Mouse (Mus musculus) hindbrain, embryonic 15.5 days (tissue): ENCODE data around the gene Pramef25. TPM values are rescaled to one million over a fixed set of nuclear protein-coding genes. Genes with fewer than 3 reads are reported as not detected.
"Not testable (repeated sequence)": the region's sequence is repeated elsewhere in the genome, so short reads cannot be mapped to it uniquely, and the experiment has no call there.

Experiments used
- ATAC-seq: fragments of 200-750 bp; cut with Nextera tagmentation; 2 replicates; pipeline ENCODE4 v1.8.0; 2017; ENCODE audit warnings: low read depth, moderate number of reproducible peaks, moderate TSS enrichment; ENCODE audit not compliant: low FRiP score
- H3K27ac ChIP-seq: fragments of 300-500 bp; sonication (generic); replicated peaks from 2 replicates; pipeline ENCODE4 v1.5.1; 2015; ENCODE audit warnings: mild to moderate bottlenecking, inconsistent platforms
- H3K27me3 ChIP-seq: fragments of 300-500 bp; sonication (generic); 2 replicates; pipeline ENCODE4 v1.6.1; 2015; ENCODE audit warnings: control low read depth, inconsistent platforms
- H3K36me3 ChIP-seq: fragments of 300-500 bp; sonication (generic); 2 replicates; pipeline ENCODE4 v1.6.1; 2015; ENCODE audit warnings: control low read depth, inconsistent platforms
- H3K4me1 ChIP-seq: fragments of 300-500 bp; sonication (generic); replicated peaks from 2 replicates; pipeline ENCODE4 v1.6.1; 2015; ENCODE audit warnings: control low read depth, inconsistent platforms
- H3K4me2 ChIP-seq: fragments of 300-500 bp; sonication (generic); 2 replicates; pipeline ENCODE4 v1.6.1; 2015; ENCODE audit warnings: moderate library complexity, mild to moderate bottlenecking, inconsistent platforms
- H3K4me3 ChIP-seq: fragments of 300-500 bp; sonication (generic); 2 replicates; pipeline ENCODE4 v1.5.1; 2015; ENCODE audit warnings: mild to moderate bottlenecking, inconsistent platforms
- H3K9ac ChIP-seq: fragments of 300-500 bp; sonication (generic); 2 replicates; pipeline ENCODE4 v1.6.1; 2015; ENCODE audit warnings: inconsistent platforms
- H3K9me3 ChIP-seq: fragments of 300-500 bp; sonication (generic); 2 replicates; pipeline ENCODE4 v1.6.1; 2016; ENCODE audit warnings: control low read depth, inconsistent platforms
- WGBS: fragments of 180-500 bp; shearing (Covaris S2); methylation state at CpG from one replicate; pipeline ENCODE4 v1.1.7; 2015; 5-methylcytosine and 5-hydroxymethylcytosine counted together
- polyA plus RNA-seq: library from polyadenylated mRNA; unstranded; fragments of >200 nt; fragmentation: Nextera tagmentation; extraction: Ambion mirVana; gene quantifications from 2 replicates; pipeline ENCODE4 v1.2.1, GENCODE M21; 2015

Pramef25 gene
- polyA plus RNA-seq: not detected in 2 replicates

DNA sequence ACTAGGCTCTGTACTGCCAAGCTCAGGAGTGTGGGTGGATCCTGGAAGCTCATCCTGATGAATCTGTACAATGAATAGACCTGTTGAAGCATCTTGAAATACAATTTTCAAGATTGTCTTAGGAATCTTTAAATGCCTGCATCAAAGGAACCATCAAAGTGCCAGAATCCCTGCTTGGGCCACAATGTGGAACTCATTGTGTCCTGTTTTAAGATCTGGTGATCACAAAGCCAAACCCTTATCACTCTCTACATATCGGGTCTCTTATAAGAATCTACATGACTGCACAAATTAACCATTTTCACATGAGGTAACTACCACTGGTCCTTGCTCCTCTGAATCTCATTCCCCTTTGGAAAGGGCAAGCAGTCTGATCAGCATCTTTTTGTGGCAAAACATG, at the start of gene Pramef25:
Gene Pramef25 (minus strand): TSS at position 101 of the 400 bp plus-strand sequence.
- not testable (repeated sequence) for H3K27ac ChIP-seq, H3K36me3 ChIP-seq, H3K27me3 ChIP-seq, H3K4me1 ChIP-seq, H3K4me2 ChIP-seq, H3K4me3 ChIP-seq, ATAC-seq, H3K9ac ChIP-seq
- peaks cover 14% of the 10 kb centered on the region; the same call in 1 of the 2 replicates for H3K9me3 ChIP-seq
- WGBS: 88% methylated on average over 1 of the region's 1 CpGs

GRCm38 (mm10) chr4:143994269-143994668, 43.5 kb upstream of the Pramef25 start, which contains the start of gene Pramef17:
Pramef17 (minus strand) TSS chr4:143994369.
- not testable (repeated sequence) for H3K27ac ChIP-seq, H3K27me3 ChIP-seq, H3K9me3 ChIP-seq, ATAC-seq, H3K4me3 ChIP-seq, H3K4me2 ChIP-seq, H3K9ac ChIP-seq, H3K4me1 ChIP-seq, H3K36me3 ChIP-seq
- 57% methylated on average over 3 of the region's 3 CpGs for WGBS

GRCm38 (mm10) chr4:143988126-143988525, 37.3 kb upstream of the Pramef25 start:
- ATAC-seq, H3K27ac ChIP-seq, H3K36me3 ChIP-seq, H3K4me1 ChIP-seq, H3K4me3 ChIP-seq, H3K4me2 ChIP-seq, H3K9ac ChIP-seq, H3K9me3 ChIP-seq, H3K27me3 ChIP-seq: not testable (repeated sequence)
- WGBS: 97% methylated on average over 17 of the region's 17 CpGs

GRCm38 (mm10) chr4:143987475-143987941, 36.7 kb upstream of the Pramef25 start:
- not testable (repeated sequence) for H3K9me3 ChIP-seq, H3K4me3 ChIP-seq, H3K27ac ChIP-seq, H3K4me2 ChIP-seq, H3K4me1 ChIP-seq, H3K9ac ChIP-seq, H3K36me3 ChIP-seq, ATAC-seq, H3K27me3 ChIP-seq
- WGBS: 90% methylated on average over 13 of the region's 17 CpGs

DNA sequence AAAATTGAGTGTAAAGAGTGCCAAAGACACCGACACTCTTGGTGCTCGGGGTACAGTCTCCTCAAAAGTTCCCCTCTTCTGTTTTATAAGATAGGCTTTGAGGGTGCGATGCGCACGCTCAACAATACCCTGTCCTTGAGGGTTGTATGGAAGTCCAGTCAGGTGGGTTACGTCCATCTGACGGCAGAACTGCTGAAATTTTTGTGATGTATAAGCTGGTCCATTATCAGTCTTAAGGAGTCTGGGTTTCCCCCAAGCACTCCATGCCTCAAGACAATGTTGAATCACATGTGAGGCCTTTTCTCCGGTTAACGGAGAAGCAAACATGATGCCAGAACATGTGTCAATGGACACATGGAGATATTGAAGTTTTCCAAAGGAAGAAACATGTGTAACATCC, 34.9 kb upstream of the Pramef25 start:
- not testable (repeated sequence) for H3K9ac ChIP-seq, H3K4me2 ChIP-seq, H3K27me3 ChIP-seq, H3K27ac ChIP-seq, H3K9me3 ChIP-seq, H3K4me3 ChIP-seq, H3K36me3 ChIP-seq, ATAC-seq, H3K4me1 ChIP-seq
- WGBS: 97% methylated on average over 4 of the region's 9 CpGs

DNA sequence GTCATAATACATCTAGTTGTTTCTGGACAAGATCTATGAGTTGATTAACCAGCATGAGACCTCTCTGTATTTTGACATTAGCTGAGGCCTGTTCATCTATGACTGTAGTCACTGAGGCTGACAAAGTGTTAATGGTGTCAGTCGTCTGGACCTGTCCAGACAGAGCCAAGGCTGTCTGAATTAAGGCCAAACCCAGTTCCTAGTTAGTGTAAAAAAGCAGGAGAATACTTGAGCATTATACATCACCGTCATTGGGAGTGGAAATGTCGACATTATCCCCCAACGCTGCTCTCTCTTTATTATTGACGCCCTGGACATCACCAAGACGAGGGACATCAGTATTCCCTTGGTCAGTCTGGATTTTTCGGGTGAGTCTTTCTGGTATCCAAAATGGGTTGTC, 34.3 kb upstream of the Pramef25 start:
- H3K27ac ChIP-seq, H3K36me3 ChIP-seq, H3K4me1 ChIP-seq, H3K27me3 ChIP-seq, ATAC-seq, H3K4me2 ChIP-seq, H3K4me3 ChIP-seq, H3K9me3 ChIP-seq, H3K9ac ChIP-seq: not testable (repeated sequence)
- no CpG with 5 or more reads among the region's 7 CpGs for WGBS

DNA sequence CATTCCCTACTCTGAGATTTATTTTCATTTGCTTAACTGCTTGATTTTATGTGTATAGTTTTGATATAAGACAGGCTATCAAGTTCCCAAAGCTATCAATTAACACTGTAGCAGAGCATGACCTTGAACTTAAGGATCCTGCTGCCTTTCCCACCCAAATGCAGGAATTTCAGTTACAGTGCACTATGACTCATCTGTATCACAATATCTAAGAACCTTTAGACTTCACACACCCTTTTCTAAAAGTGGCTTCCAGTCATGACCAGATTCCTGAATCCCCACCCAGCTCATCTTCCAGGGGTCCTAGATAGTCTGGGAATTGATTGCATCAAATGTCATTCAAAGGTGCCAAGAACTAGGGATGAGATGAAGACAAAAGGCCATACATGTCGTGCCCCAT, 32.6 kb upstream of the Pramef25 start:
- H3K36me3 ChIP-seq, H3K4me1 ChIP-seq, H3K4me3 ChIP-seq, H3K27ac ChIP-seq, H3K4me2 ChIP-seq, H3K27me3 ChIP-seq, H3K9ac ChIP-seq, ATAC-seq, H3K9me3 ChIP-seq: not testable (repeated sequence)
- no CpG with 5 or more reads among the region's 1 CpGs for WGBS

- WGBS: 42% methylated on average over 2 of the region's 2 CpGs
- ATAC-seq, H3K4me1 ChIP-seq, H3K36me3 ChIP-seq, H3K27me3 ChIP-seq, H3K4me3 ChIP-seq, H3K4me2 ChIP-seq, H3K27ac ChIP-seq, H3K9ac ChIP-seq, H3K9me3 ChIP-seq: not testable (repeated sequence)
These were observed 16.0 kb upstream of the Pramef25 start, which contains the start of gene Gm13101 for GRCm38 (mm10) chr4:143966850-143967249. Gm13101 (minus strand) TSS chr4:143966950.

DNA sequence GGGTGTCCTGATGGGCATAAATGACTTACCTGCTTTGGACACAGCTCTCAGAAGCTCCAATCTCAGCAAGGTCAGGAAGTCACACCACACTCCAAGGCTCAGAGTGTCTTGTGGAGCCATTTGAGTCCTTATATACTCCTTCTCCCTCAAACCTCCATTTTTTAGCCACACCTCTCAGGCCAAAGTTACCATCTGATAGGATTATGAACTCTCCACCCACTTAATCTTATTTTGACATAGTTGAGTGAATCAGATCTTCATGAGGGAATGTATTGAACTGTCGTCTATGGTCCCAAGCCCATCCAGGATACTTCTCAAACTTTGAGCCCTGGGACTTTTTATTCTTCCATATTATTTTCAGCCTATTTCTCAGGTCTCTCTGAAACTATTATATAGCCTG, 50.5 kb downstream of the Pramef25 start, which contains the start of gene Pramef6:
Gene Pramef6 (minus strand): TSS at position 101 of the 400 bp plus-strand sequence.
- H3K4me1 ChIP-seq, H3K9ac ChIP-seq, H3K4me3 ChIP-seq, H3K9me3 ChIP-seq, ATAC-seq, H3K36me3 ChIP-seq, H3K27ac ChIP-seq, H3K4me2 ChIP-seq, H3K27me3 ChIP-seq: not testable (repeated sequence)
- 98% methylated on average over 1 of the region's 1 CpGs for WGBS

Other genes starting within 250 kb of the Pramef25 start
- not detected in 2 replicates for gene Gm13089, start 248.3 kb downstream of the Pramef25 start, polyA plus RNA-seq
- gene Gm13078, start 231.6 kb downstream of the Pramef25 start, polyA plus RNA-seq: not detected in 2 replicates
- not detected in 2 replicates for gene Gm13023, start 161.7 kb downstream of the Pramef25 start, polyA plus RNA-seq
- gene Gm13084, start 134.9 kb downstream of the Pramef25 start, polyA plus RNA-seq: not detected in 2 replicates
- not detected in 2 replicates for gene Gm13103, start 104.5 kb downstream of the Pramef25 start, polyA plus RNA-seq
- gene Pramef6, start 50.6 kb downstream of the Pramef25 start, polyA plus RNA-seq: not detected in 2 replicates
- not detected in 2 replicates for gene Gm13101, start 15.9 kb upstream of the Pramef25 start, polyA plus RNA-seq
- gene Pramef17, start 43.4 kb upstream of the Pramef25 start, polyA plus RNA-seq: not detected in 2 replicates
- gene Pramel4, start 108.1 kb upstream of the Pramef25 start, polyA plus RNA-seq: not detected in 2 replicates
- gene Gm13102, start 155.5 kb upstream of the Pramef25 start, polyA plus RNA-seq: not detected in 2 replicates
- not detected in 2 replicates for gene Oog3, start 211.6 kb upstream of the Pramef25 start, polyA plus RNA-seq
- not detected in 2 replicates for gene Oog2, start 239.7 kb upstream of the Pramef25 start, polyA plus RNA-seq